Mouse (Mus musculus) neutrophil, adult 65 days (primary cell): ENCODE measurements around the gene Mdk. TPM values are rescaled to one million over a fixed set of nuclear protein-coding genes. Genes with fewer than 3 reads are reported as not detected.

ENCODE experiments used
- total RNA-seq: library from RNA; stranded (reverse); gene quantifications from 2 replicates; pipeline ENCODE4 v1.2.4, GENCODE M21; 2023

The Mdk gene
- total RNA-seq = 1.7 and 3.5 TPM in 2 replicates

DNA sequence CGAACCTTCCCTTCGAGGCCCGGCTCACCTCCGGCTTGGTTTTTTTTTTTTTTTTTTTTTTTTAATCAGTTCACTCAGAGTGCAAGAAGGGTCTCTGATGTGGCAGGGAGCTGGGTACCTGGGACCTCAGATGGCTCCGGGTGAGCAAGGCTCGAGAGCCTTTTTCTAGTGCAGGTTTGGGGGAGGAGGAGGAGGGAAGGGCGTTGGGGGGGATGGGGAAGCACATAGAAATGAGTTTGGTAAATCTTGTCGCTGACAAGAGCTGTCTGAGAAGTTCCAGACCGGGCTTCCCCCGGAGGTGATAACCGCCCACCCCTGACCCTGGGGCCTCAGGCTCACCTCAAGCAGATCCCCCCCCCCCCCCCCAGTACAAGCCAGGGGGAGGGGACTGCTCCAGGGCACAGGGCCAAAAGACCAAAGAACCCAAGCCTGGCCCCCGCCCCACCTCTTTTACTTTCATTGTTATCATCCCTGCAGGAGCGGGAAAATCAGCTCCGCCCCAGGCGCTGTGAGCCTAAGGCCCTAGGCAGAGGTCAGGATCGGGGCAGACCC, at the start of gene Mdk:
TSS of gene Mdk (minus strand) at position 138 of the 552 bp plus-strand sequence.

DNA sequence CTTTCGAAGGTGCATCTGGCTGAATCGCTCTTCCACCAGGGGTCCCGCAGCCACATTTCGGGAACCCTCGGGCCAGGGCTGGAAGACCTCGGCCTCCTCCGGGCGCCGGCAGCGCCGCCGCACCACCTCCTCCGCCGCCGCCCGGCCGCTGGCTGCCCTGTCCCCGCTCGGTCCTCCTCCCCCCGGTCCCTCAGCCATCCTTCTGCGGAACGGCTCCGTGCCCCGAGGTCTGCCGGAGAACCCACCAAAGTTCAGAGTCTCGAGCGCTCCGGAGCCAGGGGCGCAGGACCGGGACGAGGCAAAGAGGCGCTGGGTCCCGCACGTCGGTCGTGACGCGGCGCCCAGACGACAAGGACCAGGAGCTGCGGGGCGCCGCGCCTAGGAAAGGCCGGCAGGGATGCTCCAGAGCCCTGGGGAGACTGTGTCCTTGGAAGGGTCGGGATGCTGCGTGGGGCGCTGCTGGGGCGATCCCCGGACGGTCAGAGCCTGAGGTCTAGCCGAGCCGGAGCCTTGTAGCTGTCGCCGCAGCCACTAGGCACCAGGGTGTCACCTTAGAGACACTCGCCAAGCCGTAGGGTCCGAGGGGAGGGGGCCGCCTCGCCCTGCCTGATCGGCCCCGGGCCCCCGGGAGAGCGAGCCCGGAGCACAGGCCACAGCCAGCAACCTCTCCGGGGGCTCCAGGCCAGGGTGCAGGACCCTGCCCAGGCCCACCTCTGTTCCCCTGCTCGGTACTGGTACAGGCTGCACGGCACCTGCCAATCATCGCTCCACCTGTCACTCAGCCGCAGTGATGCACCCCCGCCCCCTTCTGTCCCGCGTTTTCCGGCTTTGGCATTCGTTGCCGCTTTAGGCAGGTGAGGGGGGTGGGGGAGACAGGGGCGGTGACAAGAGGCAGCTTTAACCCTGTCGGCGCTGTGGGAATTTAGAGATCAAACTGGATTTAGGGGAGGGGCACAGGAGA, 43.8 kb upstream of the Mdk start, which contains the start of gene Dgkz:
TSS of gene Dgkz (minus strand) at position 284 of the 961 bp plus-strand sequence.

DNA sequence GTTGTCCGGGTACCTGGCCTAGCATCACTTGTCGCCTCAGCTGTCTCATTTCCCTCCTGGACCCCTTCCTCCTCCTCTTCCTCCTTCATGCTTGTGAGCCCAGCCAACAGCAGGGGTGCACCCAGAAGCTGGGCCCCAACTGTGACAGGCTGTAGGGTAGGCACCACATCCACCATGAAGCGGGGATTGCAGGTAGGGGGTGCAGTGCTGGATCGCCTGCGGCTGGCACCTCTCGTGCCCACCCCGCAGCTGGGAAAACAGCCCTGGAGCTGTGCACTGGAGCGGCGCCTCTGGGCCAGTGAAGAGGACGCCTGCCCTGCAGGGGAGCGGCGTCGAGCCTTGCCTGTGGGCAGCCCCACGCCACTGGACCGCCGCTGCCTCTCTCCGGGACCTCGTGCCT, 13.4 kb upstream of the Mdk start, which contains the start of gene Gm9821:
TSS of gene Gm9821 (plus strand) at position 221 of the 400 bp plus-strand sequence.

DNA sequence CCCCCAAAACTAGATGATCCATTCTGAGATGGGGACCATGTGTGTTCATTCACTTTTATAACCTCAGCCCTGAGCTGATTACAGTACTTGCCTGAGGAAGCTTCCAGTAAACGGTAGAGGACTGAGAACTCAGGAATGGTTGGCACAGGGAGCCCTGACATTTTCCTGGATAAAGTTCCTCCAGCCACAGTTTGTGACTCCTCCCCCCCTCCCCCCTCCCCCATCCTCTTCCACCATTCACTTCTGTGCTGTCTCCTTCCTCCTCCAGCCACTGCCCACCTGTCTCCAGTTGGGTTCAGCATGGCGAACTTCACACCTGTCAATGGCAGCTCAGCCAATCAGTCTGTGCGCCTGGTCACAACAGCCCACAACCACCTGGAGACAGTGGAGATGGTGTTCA, 5.1 kb downstream of the Mdk start, which contains the start of gene Chrm4:
TSS of gene Chrm4 (plus strand) at position 301 of the 400 bp plus-strand sequence.

Other genes with a start within 250 kb of the Mdk start
- 29.4 and 45.6 TPM in 2 replicates for gene Atg13, start 221.7 kb downstream of the Mdk start, total RNA-seq
- gene Harbi1, start 221.4 kb downstream of the Mdk start, total RNA-seq = 2.7 and 3.4 TPM in 2 replicates
- gene Ambra1, start 202.2 kb downstream of the Mdk start, total RNA-seq = 30.6 and 43.0 TPM in 2 replicates
- gene Chrm4, start 5.0 kb downstream of the Mdk start, total RNA-seq = not detected in 2 replicates
- gene Gm9821, start 13.4 kb upstream of the Mdk start, total RNA-seq = not detected in 2 replicates
- gene Dgkz, start 43.6 kb upstream of the Mdk start, total RNA-seq = 200 and 241 TPM in 2 replicates
- gene Creb3l1, start 92.2 kb upstream of the Mdk start, total RNA-seq = 2.6 TPM in 2 replicates
- 111 and 143 TPM in 2 replicates for gene Phf21a, start 160.8 kb upstream of the Mdk start, total RNA-seq